Mouse (Mus musculus) cerebellum, adult 9-10 months (tissue): Measurements from ENCODE around the gene Mob3c.
A peak's percentile ranks its signal among the peaks of the same experiment; 100 is the strongest.

Source experiments
- DNase-seq: peaks from one replicate; pipeline ENCODE4 v3.0.0; 2022

The Mob3c gene

GRCm38 (mm10) chr4:115827888-115828571 lies at the start of gene Mob3c:
Gene Mob3c, plus strand, starts transcription at chr4:115828092.
- peak; percentile 62 for DNase-seq

DNA sequence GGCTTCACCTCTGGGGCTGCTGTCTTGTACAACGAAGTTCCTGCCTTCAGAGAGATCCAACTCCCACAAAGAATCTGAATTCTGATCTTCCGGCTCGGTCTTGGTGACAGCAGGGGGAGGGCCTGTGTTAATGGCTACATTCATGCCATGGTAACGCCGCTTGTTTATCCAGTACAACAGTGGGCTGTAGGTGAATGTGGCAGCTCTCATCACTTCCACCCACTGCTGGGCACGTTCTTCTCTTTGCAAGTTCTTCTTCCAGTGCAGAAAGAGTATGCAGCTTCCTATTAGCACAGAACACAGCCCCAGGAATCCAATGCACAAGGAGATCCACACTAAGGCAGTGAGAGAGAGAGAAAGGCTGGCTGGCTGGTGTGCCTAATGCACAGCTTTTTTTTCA lies 47.6 kb upstream of the Mob3c start:
- DNase-seq = no peak

- DNase-seq = no peak
These were observed 47.0 kb upstream of the Mob3c start, which contains the start of gene Tex38 for GRCm38 (mm10) chr4:115780918-115781317. Gene Tex38, minus strand, starts transcription at chr4:115781018.

DNA sequence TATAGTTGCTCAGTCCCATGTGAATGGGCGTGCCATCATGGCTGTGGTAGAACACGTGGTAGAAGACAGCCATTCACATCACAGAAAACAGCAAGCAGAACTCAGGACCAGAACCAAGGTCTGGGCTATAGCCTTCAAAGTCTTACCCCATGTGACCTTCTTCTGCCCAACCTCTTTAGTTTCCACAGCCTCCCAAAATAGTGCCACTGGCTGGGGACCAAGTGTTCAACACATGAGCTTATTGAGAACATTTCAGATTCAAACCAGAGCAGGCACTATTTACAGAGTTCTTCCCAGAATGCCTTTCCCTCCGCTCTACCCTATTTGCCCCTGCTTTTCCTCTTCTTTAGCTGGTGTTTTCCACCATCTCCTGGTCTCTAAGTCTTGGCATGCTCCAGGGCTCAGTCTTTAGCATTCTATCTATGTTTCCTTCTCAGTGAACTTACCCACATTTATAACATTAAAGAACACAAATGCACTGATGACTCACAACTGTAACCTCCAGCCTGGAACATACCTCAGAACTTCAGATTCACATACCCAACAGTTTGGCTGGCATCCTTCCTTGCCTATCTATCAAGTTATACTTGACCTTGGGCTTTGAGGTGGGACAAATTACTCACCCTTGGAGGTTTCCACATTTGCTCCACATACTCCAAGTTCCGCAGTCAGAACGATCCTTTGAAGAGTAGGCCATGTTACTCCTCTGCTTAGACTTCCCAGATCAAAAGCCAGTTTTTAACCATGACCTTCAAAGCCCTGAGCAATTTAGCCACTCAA lies 45.7 kb upstream of the Mob3c start:
- DNase-seq = no peak

DNA sequence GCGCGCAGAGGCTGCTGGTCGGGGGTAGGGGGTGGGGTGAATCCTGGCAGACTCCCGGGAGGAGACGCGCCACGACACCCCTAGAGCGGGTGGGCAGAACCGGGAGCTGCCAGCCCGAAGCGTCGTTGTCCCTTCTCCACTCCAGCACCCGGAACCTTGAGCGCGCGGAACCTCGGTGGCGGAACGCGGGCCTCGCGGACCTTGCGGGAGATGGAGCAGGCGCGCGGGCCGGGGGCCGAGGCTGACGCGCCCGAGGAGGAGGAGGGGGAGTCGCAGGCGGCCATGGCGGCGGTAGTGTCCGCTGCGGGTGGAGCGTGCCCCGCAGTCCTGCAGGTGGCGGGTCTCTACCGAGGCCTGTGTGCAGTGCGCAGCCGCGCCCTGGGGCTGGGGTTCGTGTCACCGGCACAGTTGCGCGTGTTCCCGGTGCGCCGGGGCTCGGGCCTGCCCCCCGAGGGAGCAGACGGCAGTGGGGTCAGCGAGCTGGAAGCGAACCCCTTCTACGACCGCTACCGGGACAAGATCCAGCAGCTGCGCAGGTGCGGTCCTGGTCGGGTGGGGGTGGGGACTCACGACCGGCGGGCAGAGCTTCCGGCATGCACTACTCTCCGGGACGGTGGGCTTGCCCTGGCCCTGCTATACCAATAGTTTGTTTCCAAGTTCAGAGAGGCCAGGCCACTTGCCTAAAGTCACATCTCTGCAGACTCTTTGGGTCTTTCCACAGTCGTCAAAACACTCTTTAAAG lies 43.0 kb upstream of the Mob3c start, which contains the start of gene Atpaf1:
TSS of gene Atpaf1 (plus strand) at position 44 of the 742 bp plus-strand sequence.
- DNase-seq = peak; percentile 76

- peak; percentile 39 for DNase-seq
These were observed 42.3 kb upstream of the Mob3c start for GRCm38 (mm10) chr4:115785511-115786034.

- DNase-seq = no peak
These were observed 37.0 kb upstream of the Mob3c start for GRCm38 (mm10) chr4:115790864-115791263.

- no peak for DNase-seq
These were observed 32.5 kb upstream of the Mob3c start for GRCm38 (mm10) chr4:115795360-115795759.

DNA sequence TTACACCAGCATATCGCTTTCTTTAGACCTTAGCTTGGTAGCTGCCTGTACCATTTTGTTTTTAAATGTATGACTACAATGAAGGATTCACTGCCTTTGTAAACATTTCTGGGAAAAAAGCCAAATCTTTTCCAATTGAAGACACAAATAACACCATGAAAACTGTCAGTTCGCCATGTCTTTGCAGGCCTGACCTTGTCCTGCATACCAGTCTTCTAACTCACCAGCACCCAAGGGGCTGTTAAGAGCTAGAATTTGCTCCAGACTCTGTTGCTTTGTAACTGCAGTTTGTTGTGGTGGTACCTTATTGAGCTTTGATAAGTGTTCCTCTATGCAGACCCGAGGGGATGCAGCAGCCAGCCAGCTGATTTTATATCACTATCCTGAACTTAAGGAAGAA lies 27.9 kb upstream of the Mob3c start:
- DNase-seq = no peak

- no peak for DNase-seq
These were observed 15.6 kb upstream of the Mob3c start for GRCm38 (mm10) chr4:115812326-115812725.

DNA sequence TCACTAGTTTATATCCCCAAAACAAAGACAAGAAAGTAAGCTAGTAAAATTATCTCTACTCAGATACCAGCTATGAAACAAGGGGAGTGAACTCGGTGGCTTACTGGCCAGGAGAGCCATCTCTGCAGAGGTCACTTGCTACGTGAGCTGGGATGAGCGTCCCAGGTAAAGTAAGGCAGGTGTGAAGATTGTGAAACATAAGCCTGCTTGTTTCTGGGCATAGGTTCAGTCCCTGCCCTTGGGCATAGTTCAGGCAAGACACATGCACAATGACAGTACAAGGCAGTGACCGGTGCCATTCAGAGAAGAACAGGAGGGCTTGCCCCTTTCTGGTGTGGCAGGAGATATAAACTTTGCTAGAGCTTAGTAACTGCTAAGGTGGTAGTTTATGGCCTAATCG lies 12.3 kb upstream of the Mob3c start:
- no peak for DNase-seq

DNA sequence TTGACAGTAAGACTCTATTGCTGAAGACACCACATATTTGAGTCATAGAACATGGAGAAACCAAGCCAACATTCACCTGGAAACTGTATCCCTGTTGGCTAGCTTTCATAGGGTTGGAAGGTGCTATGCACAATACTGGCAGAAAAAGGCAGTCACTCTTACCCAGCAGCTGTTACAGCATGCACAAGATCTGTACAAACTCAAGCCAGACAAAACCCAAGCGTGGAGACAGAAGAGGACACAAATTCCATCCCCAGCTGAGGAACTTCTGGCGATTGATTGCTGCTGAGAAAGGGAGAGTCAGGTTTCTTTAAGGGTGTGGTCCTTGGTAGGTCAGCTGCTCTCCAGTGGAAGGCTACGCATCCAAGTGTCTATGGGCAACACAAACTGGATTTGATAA lies 7.7 kb upstream of the Mob3c start:
- DNase-seq = no peak

- DNase-seq = no peak
These were observed 6.9 kb upstream of the Mob3c start for GRCm38 (mm10) chr4:115820944-115821343.

- no peak for DNase-seq
These were observed 6.5 kb upstream of the Mob3c start for GRCm38 (mm10) chr4:115821431-115821830.

- no peak for DNase-seq
These were observed 6.0 kb upstream of the Mob3c start for GRCm38 (mm10) chr4:115821928-115822327.

DNA sequence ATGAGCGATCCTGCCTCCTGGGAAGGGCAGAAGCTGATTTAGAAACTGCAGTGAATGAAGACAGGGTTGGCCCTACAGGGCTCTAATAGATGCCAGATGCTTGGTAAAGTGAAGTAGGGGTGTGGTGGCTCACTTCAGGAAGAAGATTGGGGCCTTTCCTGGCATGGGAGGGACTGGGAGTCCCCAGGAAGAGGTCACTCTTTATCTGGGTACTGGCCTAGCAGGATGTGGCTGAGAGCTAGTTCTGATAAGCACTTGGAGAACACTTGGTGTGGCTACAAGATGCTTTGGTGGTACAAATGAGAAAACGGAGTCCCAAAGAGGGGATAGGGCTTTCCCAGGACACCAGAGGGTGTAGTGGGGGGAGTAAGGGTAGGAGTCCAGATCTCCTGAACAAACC lies 3.7 kb upstream of the Mob3c start:
- no peak for DNase-seq

GRCm38 (mm10) chr4:115825271-115825670 lies 2.6 kb upstream of the Mob3c start:
- no peak for DNase-seq

- no peak for DNase-seq
These were observed 826 bp upstream of the Mob3c start for GRCm38 (mm10) chr4:115827066-115827465.

- no peak for DNase-seq
These were observed 381 bp upstream of the Mob3c start for GRCm38 (mm10) chr4:115827535-115827887.

DNA sequence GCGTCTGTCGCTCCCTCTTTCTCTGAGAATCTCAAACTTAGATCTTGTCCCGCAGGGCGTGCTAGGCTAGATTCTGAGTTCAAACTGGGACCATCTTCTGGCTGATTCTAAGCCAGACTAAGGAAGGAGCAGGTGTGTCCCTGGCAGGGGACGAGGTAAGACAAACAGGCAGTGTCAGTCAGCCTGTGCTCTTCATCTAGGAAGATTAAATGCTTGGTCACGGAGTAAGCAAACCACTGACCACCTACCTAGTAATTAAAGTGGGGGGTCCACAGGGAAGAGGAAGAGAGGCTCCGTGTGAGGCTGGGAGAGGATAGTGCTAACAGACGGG lies 645 bp downstream of the Mob3c start:
- DNase-seq = peak; percentile 56

GRCm38 (mm10) chr4:115830491-115830890 lies 2.6 kb downstream of the Mob3c start:
- DNase-seq = no peak

DNA sequence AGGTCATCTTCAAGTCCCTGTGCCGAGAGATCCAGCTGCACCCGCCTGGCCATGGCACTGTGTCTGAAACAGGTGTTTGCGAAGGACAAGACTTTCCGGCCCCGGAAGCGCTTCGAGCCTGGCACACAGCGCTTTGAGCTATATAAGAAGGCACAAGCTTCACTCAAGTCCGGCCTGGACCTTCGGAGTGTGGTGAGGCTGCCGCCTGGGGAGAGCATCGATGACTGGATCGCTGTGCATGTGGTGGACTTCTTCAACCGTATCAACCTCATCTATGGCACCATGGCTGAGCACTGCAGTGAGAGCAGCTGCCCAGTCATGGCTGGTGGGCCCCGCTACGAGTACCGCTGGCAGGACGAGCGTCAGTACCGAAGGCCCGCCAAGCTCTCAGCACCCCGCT lies 3.3 kb downstream of the Mob3c start:
- DNase-seq = no peak

- no peak for DNase-seq
These were observed 4.1 kb downstream of the Mob3c start for GRCm38 (mm10) chr4:115832040-115832439.

DNA sequence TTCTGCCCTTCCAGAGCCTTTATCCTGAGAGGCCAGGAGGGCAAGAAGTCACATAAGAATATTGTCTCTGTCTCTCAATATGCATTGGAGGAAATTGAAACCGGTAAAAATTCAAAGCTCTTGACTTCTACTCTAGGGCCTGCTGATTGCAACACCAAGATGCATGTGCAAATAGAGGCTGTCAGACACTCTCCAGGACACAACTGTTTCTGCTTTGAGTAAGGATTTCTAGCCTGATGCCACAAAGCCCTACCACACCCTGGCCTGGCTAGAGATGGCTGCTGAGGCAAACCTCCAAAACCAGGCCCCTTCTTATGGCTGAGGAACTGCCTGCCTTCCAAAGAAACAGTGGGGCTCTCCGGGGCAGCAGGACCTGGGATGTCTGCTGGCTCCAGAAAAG lies 7.7 kb downstream of the Mob3c start:
- no peak for DNase-seq
